Mouse (Mus musculus): ENCODE results near the gene Gm28047.

DNA sequence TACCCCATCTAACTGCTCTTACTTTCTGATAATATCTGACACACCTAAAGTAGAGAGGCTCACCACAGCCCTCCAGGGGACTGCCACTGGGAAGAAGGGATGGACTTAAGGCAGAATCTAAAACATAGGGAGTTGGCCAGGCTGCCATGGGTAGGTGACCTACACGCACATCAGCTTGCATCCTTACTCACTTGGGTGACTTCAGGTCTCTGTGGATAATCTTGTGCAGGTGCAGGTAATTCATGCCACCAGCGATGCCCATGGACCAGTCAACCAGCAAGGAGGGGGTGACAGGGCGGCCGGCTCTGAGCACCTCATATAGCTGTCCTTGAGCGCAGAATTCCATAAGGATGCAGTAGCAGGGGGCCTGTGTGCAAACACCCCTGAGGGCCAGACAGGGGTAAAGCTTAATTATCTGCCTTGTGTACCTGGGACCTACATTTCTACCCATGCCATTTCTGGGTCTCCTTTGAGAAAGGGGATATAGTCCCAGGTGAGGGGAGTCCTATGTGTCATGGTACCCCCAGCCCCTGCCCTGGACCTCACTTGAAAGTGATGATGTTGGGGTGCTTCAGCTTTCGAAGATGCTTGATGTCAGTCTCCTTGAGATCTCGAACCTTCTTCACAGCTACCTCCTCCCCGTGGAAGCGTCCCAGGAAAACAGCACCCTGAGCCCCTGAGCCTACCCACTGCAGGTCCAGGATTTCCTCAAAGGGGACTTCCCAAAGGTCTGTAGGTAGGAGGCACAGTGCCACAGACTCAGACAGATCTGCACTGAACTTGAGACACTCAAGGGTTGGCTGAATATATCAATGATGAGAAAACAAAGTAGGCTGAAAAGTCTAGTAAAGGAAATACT, 120.7 kb downstream of the Gm28047 start:
- no peak for TF ChIP-seq MYOG (IDR thresholded peaks at IDR 0.05; ENCODE audit: control insufficient read depth, extremely low read depth, insufficient read length)
- TF ChIP-seq CTCF (IDR thresholded peaks at IDR 0.05; ENCODE audit: control insufficient read depth, insufficient read depth, insufficient read length): no peak
- TF ChIP-seq MYOD1 (IDR thresholded peaks at IDR 0.05; ENCODE audit: control insufficient read depth, insufficient read length, low read depth): no peak
- no peak for TF ChIP-seq FOSL1 (IDR thresholded peaks at IDR 0.05; ENCODE audit: insufficient read depth, low read length, poor library complexity, severe bottlenecking)
- no peak for TF ChIP-seq USF1 (IDR thresholded peaks at IDR 0.05; ENCODE audit: low read depth)
- no peak for TF ChIP-seq MAX (IDR thresholded peaks at IDR 0.05)
